Mouse (Mus musculus) heart, embryonic 11.5 days (tissue): ENCODE data around the gene A3galt2. TPM values are rescaled to one million over a fixed set of nuclear protein-coding genes. Genes with fewer than 3 reads are reported as not detected.

Experiments used
- polyA plus RNA-seq: library from polyadenylated mRNA; unstranded; fragments of >200 nt; fragmentation: Nextera tagmentation; extraction: Ambion mirVana; gene quantifications from 2 replicates; pipeline ENCODE4 v1.2.1, GENCODE M21; 2014

Gene A3galt2
- polyA plus RNA-seq, 1 experiment from 2014 or later, result 0.11 TPM

Other genes starting within 250 kb of the A3galt2 start
- 2.6 TPM in 2 replicates for gene Zscan20, start 145.3 kb upstream of the A3galt2 start, polyA plus RNA-seq
- 0.07 and 0.29 TPM in 2 replicates for gene Tlr12, start 136.7 kb upstream of the A3galt2 start, polyA plus RNA-seq
- 30.8 and 31.7 TPM in 2 replicates for gene Phc2, start 100.7 kb upstream of the A3galt2 start, polyA plus RNA-seq
- gene Zfp362, start 50.7 kb downstream of the A3galt2 start, polyA plus RNA-seq, result 21.0 and 21.3 TPM in 2 replicates
- gene Trim62, start 128.2 kb downstream of the A3galt2 start, polyA plus RNA-seq, result 4.4 and 6.2 TPM in 2 replicates
- 4.1 and 4.6 TPM in 2 replicates for gene Azin2, start 207.1 kb downstream of the A3galt2 start, polyA plus RNA-seq
- 139 and 147 TPM in 2 replicates for gene Ak2, start 236.6 kb downstream of the A3galt2 start, polyA plus RNA-seq